Mouse (Mus musculus) central nervous system, embryonic 11.5 days (tissue): Measurements from ENCODE around the gene Plin5. TPM values are rescaled to one million over a fixed set of nuclear protein-coding genes. Genes with fewer than 3 reads are reported as not detected.

Source experiments
- polyA plus RNA-seq: library from polyadenylated mRNA; depleted of rRNA; stranded (reverse); fragments of >200 nt; gene quantifications from 2 replicates; pipeline ENCODE4 v1.2.3, GENCODE M21; 2012; rRNA removed

Plin5 gene
- polyA plus RNA-seq = 0.11 and 0.13 TPM in 2 replicates

DNA sequence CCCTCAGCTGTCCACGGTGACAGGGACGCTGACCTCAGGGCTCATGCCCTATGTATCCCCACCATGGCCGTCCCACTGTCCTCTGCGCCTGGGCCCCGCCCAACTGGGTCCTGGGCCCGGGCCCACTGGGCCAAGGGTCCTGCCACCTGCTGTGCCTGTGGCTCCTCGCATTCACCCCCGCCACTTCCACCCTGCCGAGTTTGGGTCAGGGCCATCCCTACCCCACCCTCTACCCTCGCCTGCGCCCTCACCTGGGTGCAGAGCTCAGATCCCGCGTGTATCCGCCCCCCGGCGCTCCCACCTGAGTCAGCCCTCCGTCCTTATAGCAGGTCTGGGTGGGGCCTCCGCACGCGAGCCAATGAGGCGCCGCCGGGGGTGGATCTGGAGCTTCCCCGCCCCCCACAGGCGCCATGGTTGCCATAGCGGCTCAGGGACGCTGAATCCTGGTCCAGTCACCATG lies at the start of gene Plin5:
TSS of gene Plin5 (minus strand) at position 346 of the 460 bp plus-strand sequence.

DNA sequence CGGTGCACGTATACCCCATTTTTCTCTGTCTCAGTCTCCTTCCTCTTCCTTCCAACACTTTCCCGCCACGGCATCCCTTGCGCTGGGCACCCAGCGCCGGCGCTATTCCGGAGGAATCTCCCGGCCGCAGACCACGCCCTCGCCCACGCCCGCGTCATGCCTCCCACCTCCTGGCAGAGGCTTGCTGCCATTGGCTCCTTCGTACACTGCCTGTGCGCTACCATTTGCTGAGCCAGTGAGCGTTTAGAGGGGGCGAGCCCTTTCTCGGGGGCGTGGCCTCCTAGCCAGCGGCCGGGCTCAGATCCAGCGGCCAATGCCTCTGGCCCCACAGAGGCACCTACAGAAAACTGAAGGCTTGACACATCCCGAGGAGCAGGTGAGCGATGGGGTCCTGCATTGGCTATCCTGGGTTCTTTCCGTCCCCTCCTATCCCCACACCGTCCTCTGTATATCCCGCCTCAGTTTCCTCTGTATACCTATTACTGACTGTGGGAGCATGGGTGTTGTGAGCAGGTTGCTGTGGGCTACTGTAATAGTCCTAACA lies 44.9 kb upstream of the Plin5 start, which contains the start of gene Tnfaip8l1:
TSS of gene Tnfaip8l1 (plus strand) at position 247 of the 544 bp plus-strand sequence.

DNA sequence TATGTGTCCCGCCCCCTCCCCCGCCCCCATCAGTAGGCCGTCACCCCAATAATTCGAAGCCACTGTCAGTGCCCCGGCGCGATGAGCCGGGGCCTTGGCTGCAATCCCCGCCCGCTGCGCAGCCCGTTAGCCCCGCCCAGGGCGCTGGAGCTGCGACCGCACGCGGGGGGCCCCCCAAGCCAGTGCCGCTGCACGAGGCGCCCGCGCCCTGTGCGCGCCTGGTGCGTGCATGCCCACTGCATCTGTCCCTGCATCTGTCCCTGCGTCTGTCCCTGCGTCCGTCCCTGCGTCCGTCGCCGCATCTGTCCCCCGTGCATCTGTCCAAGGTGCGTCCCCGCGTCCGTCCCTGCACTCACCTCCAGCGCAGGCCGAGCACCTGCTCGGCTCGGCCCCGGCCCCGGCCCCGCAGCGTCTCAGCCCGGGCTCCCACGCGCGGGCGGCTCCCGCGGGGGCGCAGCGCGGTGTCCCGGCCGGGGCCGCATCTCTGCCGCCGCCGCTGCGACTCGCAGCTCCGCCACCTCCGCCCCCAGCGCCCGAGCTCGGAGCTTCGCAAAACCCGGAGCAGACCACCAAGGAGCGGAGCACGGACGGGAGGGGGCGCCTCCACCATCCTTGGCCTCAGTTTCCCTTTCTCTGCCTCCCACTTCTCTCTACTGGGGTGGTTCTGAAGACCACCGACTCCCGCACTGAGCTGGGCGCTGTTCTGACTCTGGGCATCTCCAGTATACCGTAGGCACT lies 22.6 kb upstream of the Plin5 start, which contains the start of gene Sema6b:
TSS of gene Sema6b (minus strand) at position 486 of the 738 bp plus-strand sequence.

DNA sequence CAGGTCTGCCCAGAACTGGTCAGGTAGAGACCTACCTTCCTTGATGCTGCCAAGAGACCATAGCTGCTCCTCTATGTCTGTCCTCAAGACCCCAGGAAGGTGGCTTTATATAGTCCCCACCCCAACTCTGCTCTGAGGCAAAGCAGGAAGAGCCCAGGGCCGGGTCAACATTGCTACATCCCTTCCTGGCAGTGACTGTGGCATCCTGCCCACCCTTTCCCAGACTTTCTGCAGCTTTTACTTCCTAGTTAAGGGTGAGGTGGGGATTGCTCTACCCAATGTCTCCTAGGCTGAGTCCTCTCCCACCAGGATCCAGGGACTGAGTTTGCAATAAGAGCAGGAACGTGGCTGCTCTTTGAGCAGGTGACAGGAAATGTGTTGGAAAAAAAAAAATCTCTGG lies 4.4 kb upstream of the Plin5 start, which contains the start of gene Lrg1:
TSS of gene Lrg1 (minus strand) at position 176 of the 400 bp plus-strand sequence.

DNA sequence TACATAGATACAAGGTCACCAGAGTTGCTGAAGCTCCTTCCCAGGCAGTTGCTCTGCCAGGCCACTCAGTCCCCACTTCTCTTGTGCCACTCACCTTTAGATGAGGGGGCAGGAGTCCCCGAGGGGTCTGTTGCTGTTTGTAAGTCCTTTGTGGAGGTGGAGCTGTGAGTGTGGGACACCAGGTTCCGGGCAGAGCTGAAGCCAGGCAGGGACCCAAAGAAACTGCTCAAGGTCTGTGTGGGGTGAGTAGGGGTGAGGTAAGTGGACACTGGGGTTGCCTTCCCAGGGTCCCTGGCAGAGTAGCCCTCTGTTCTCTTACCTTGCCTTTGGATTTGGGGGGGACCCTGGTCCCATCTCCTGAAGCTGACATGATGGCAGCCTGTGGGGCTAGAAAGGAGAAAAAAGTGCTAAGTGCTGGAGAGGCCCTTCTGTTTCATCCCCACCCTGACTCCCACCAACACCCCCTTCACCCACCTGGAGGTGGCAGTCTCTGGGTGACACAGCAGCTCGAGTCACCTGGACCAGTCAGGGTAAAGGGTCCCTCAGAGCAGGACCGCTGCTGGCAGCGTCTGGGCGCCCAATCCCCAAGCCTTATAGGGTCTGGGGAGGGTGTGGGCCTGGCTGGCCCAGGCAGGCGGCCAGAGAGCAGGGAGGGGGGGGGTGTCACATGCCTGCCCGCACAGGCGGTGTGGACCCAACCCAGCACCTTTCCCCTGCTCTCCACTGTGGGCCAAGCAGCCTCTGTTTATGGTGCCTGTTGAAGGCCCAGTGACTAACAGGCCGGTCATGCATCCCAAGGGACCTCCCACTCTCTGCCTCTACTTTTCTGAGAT lies 8.0 kb downstream of the Plin5 start, which contains the start of gene Plin4:
TSS of gene Plin4 (minus strand) at position 585 of the 833 bp plus-strand sequence.

DNA sequence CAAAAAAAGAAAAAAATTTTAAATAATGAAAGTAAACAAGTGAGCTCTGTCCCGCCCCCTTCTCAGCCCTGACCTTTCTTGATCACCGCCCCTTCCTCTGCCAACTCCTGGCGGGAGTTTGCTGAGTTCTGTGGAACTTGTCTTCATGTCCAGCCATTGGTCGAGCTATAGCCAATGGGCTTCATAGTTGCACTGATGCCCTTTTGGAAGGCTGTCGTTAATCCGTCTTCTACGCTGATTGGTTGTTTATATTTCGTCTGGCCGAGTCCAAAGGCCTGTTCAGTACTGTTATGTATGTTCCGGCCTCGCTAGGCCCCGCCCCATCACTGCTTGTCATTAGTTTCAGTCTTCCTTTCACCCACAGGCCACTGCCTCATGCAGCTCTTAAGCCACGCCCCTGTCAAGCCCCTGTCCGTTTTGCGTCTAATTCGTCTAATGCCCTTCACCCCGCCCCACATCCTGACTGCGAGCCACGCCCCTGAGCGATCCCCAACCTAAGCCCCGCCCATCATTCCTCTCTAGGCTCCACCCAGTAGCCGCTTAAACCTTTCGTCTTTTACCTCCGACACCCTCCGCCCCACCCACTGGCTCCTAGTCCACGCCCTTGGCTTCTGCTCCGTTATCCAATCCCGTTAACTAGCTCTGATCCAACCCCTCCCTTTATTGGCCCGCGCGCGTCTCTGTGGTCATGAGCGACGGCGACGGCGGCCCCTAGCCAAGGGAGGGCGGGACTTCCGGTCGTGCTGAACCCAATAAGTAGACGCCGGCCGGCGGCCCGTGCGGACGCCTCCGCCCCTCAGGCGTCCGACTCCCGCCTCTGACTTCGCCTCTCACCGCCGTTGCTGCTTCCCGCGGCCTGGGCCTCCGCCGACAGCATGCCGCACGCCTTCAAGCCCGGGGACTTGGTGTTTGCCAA lies 38.3 kb downstream of the Plin5 start, which contains the start of gene Hdgfl2:
TSS of gene Hdgfl2 (plus strand) at position 755 of the 916 bp plus-strand sequence.

DNA sequence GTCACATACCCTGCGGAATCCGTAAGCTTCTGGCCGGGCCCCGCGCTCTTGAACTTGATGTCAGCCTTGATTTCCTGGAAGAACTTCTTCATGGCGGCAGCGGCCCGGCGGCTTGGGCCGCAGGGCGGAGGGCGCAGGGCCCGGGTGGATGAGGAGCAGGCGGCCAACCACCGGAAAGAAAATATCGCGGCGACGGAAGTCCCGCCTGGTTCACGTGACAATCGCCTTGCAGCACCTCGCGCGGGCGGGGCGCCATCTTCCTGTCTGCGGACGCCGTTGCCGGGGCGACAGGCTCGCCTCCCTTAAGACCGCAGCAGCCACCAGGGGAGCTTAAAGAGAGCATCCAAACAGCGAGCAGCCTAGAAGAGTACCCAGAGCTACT lies 42.6 kb downstream of the Plin5 start, which contains the start of gene Ubxn6:
TSS of gene Ubxn6 (minus strand) at position 202 of the 382 bp plus-strand sequence.

Other genes with a start within 250 kb of the Plin5 start
- gene Zfp119a, start 238.7 kb downstream of the Plin5 start, polyA plus RNA-seq = 2.8 and 4.9 TPM in 2 replicates
- gene Zfp959, start 225.5 kb downstream of the Plin5 start, polyA plus RNA-seq = 6.1 and 10.3 TPM in 2 replicates
- 2.0 and 3.3 TPM in 2 replicates for gene Zfp119b, start 168.1 kb downstream of the Plin5 start, polyA plus RNA-seq
- gene Ebi3, start 165.0 kb downstream of the Plin5 start, polyA plus RNA-seq = 1.7 and 2.3 TPM in 2 replicates
- gene Yju2, start 158.5 kb downstream of the Plin5 start, polyA plus RNA-seq = 18.2 and 21.1 TPM in 2 replicates
- 104 and 121 TPM in 2 replicates for gene Shd, start 147.1 kb downstream of the Plin5 start, polyA plus RNA-seq
- 49.5 and 55.5 TPM in 2 replicates for gene Fsd1, start 131.1 kb downstream of the Plin5 start, polyA plus RNA-seq
- gene Stap2, start 112.0 kb downstream of the Plin5 start, polyA plus RNA-seq = 4.7 and 5.8 TPM in 2 replicates
- 164 and 185 TPM in 2 replicates for gene Mpnd, start 111.9 kb downstream of the Plin5 start, polyA plus RNA-seq
- 77.7 and 92.3 TPM in 2 replicates for gene Sh3gl1, start 81.0 kb downstream of the Plin5 start, polyA plus RNA-seq
- 35.8 and 121 TPM in 2 replicates for gene Chaf1a, start 77.2 kb downstream of the Plin5 start, polyA plus RNA-seq
- 47.3 and 53.2 TPM in 2 replicates for gene Ubxn6, start 42.6 kb downstream of the Plin5 start, polyA plus RNA-seq
- 143 and 299 TPM in 2 replicates for gene Hdgfl2, start 38.0 kb downstream of the Plin5 start, polyA plus RNA-seq
- gene Plin4, start 7.8 kb downstream of the Plin5 start, polyA plus RNA-seq = 0.04 and 0.06 TPM in 2 replicates
- 0.06 and 0.07 TPM in 2 replicates for gene Lrg1, start 4.4 kb upstream of the Plin5 start, polyA plus RNA-seq
- gene Sema6b, start 22.7 kb upstream of the Plin5 start, polyA plus RNA-seq = 7.0 and 7.3 TPM in 2 replicates
- 4.8 and 6.9 TPM in 2 replicates for gene Tnfaip8l1, start 44.9 kb upstream of the Plin5 start, polyA plus RNA-seq
- gene Mydgf, start 66.3 kb upstream of the Plin5 start, polyA plus RNA-seq = 50.1 and 59.6 TPM in 2 replicates
- gene Dpp9, start 101.3 kb upstream of the Plin5 start, polyA plus RNA-seq = 40.9 and 49.3 TPM in 2 replicates
- gene Fem1a, start 139.2 kb upstream of the Plin5 start, polyA plus RNA-seq = 13.1 and 15.6 TPM in 2 replicates
- 2.1 and 4.8 TPM in 2 replicates for gene Ticam1, start 159.2 kb upstream of the Plin5 start, polyA plus RNA-seq
- 15.0 and 22.5 TPM in 2 replicates for gene Plin3, start 175.3 kb upstream of the Plin5 start, polyA plus RNA-seq
- not detected in 2 replicates for gene Arrdc5, start 182.7 kb upstream of the Plin5 start, polyA plus RNA-seq
- 152 and 161 TPM in 2 replicates for gene Uhrf1, start 185.7 kb upstream of the Plin5 start, polyA plus RNA-seq
- gene Kdm4b, start 208.5 kb upstream of the Plin5 start, polyA plus RNA-seq = 36.0 and 42.0 TPM in 2 replicates